ENCODE assay signal across 9 mouse cellular contexts in the genomic region with DNA sequence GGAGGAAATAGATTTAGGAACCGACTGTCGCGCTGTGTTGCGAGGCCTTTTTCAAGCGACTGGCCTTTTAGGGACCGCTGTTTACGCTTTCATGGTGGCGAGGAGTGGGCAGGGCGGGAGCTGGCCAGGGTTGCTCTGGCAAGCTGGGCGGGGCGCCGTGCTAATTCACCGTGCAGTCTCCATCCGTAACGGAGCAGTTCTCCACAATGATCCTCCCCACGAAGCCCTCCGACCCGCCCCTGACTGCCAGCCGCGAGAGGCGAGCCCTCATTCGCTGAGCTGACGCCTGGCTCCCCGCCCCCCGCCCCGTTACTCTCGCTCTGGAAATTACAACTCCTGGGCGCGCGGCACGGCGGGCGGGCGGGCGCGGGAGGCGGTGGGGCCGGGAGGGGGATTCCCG. TPM values are rescaled to one million over a fixed set of nuclear protein-coding genes. Genes with fewer than 3 reads are reported as not detected.
DNase-seq lines count a peak whose midpoint lies in the region; ATAC-seq lines count a peak whose summit lies in the region.
"Had no signal": no experiment of that assay in that cellular context is flagged by ENCODE, and none has a peak within 500 bp of the region (broad histone marks: within the 10 kb centered on the region; RNA-seq: fewer than 3 reads in every experiment).

Gene Trim67, plus strand, starts transcription at position 385 of the 400 bp plus-strand sequence.

- no peaks in the 10 kb centered on the region for H3K9me3 ChIP-seq in forebrain, embryonic 14.5 days (replicated peaks; ENCODE audit: control insufficient read depth, low read length)
- no peaks in the 10 kb centered on the region for H3K9me3 ChIP-seq in kidney, embryonic 15.5 days (replicated peaks)
- H3K9me3 ChIP-seq in liver, embryonic 15.5 days (replicated peaks): no peaks in the 10 kb centered on the region

- peak; percentile 92 for ATAC-seq in forebrain, embryonic 14.5 days
- peak; percentile 90 for ATAC-seq in kidney, embryonic 15.5 days (replicated peaks; ENCODE audit: low FRiP score)
- peak; percentile 42; the same call in 1 of the 2 replicates for ATAC-seq in liver, embryonic 15.5 days (ENCODE audit: insufficient read depth)

- under 1% methylated on average over 38 of the region's 39 CpGs for WGBS in forebrain, embryonic 14.5 days
- under 1% methylated on average over 39 of the region's 39 CpGs for WGBS in kidney, embryonic 15.5 days
- 0% methylated on average over 39 of the region's 39 CpGs for WGBS in liver, embryonic 15.5 days (ENCODE audit: insufficient replicate concordance)

- H3K36me3 ChIP-seq in forebrain, embryonic 14.5 days (ENCODE audit: control insufficient read depth, insufficient read depth, low read length): no peaks in the 10 kb centered on the region
- H3K36me3 ChIP-seq in kidney, embryonic 15.5 days: no peaks in the 10 kb centered on the region
- H3K36me3 ChIP-seq in liver, embryonic 15.5 days (replicated peaks): no peaks in the 10 kb centered on the region

- H3K4me3 ChIP-seq in forebrain, embryonic 14.5 days (ENCODE audit: low read depth, low read length): peak within 1 kb of the TSS; percentile 61
- peak within 1 kb of the TSS; percentile 60 for H3K4me3 ChIP-seq in kidney, embryonic 15.5 days (replicated peaks)
- peak within 1 kb of the TSS; percentile 51 for H3K4me3 ChIP-seq in liver, embryonic 15.5 days (replicated peaks)

- peak; percentile 28 for DNase-seq in kidney, adult 18-20 months
- DNase-seq in kidney, adult 11 months: no peak
- DNase-seq in cerebellum, adult 11 months: peak; percentile 79
- DNase-seq in forebrain, embryonic 14.5 days (ENCODE audit: low spot score): peak; percentile 95
- peak; percentile 77 for DNase-seq in retina, postnatal 7 days (ENCODE audit: low read depth, low spot score)
- no peak for DNase-seq in spleen, adult 12 weeks (ENCODE audit: low spot score)

- peaks cover 18% of the 10 kb centered on the region for H3K4me1 ChIP-seq in forebrain, embryonic 14.5 days (ENCODE audit: control insufficient read depth, insufficient read depth, low read length)
- H3K4me1 ChIP-seq in kidney, embryonic 15.5 days: peaks cover 34% of the 10 kb centered on the region
- H3K4me1 ChIP-seq in liver, embryonic 15.5 days (replicated peaks): peaks cover 26% of the 10 kb centered on the region

- peaks cover 15% of the 10 kb centered on the region for H3K27me3 ChIP-seq in forebrain, embryonic 14.5 days (replicated peaks; ENCODE audit: control insufficient read depth, insufficient read depth, low read length)
- peaks cover 93% of the 10 kb centered on the region for H3K27me3 ChIP-seq in kidney, embryonic 15.5 days
- peaks cover 80% of the 10 kb centered on the region for H3K27me3 ChIP-seq in liver, embryonic 15.5 days

- H3K9ac ChIP-seq in forebrain, embryonic 14.5 days (ENCODE audit: low read length): peak within 1 kb of the TSS; percentile 77
- H3K9ac ChIP-seq in kidney, embryonic 15.5 days: no peak within 1 kb of the TSS
- no peak within 1 kb of the TSS for H3K9ac ChIP-seq in liver, embryonic 15.5 days

- H3K27ac ChIP-seq in forebrain, embryonic 14.5 days (ENCODE audit: low read depth, low read length): peak within 1 kb of the TSS; percentile 90
- H3K27ac ChIP-seq in kidney, embryonic 15.5 days: no peak within 1 kb of the TSS
- H3K27ac ChIP-seq in liver, embryonic 15.5 days (replicated peaks): no peak within 1 kb of the TSS

- H3K4me2 ChIP-seq in forebrain, embryonic 14.5 days (ENCODE audit: low read length): peak within 1 kb of the TSS; percentile 94
- peak within 1 kb of the TSS; percentile 99 for H3K4me2 ChIP-seq in kidney, embryonic 15.5 days
- H3K4me2 ChIP-seq in liver, embryonic 15.5 days: peak within 1 kb of the TSS; percentile 75

RNA-seq across cellular contexts. Expression of gene Trim67, which starts in this region (rescaled TPM):
- 16.5 and 22.0 TPM in 2 replicates for polyA plus RNA-seq in forebrain, embryonic 14.5 days (2014; fragmentation: Nextera tagmentation; extraction: Ambion mirVana)
- polyA plus RNA-seq in kidney, embryonic 15.5 days (2015; fragmentation: Nextera tagmentation; extraction: Ambion mirVana): 0.10 and 0.36 TPM in 2 replicates
- polyA plus RNA-seq in liver, embryonic 15.5 days (2015; fragmentation: Nextera tagmentation; extraction: Ambion mirVana): 0.01 and 0.02 TPM in 2 replicates
- polyA plus RNA-seq: liver, adult 2 months had no signal

Comparison
In these comparisons a context has a peak if more than half of its experiments do, and no peak if none do; other contexts are left out.
1. RNA of gene Trim67 (polyA plus RNA-seq): 16.5 to 22.0 TPM in forebrain, embryonic 14.5 days; 0.10 to 0.36 TPM in kidney, embryonic 15.5 days and 0.01 to 0.02 TPM in liver, embryonic 15.5 days; every median in the first group is over 10 times any median in the second.
2. DNase-seq: peak in kidney, adult 18-20 months (single experiment), cerebellum, adult 11 months (single experiment), forebrain, embryonic 14.5 days (single experiment) and retina, postnatal 7 days (single experiment); none in kidney, adult 11 months (single experiment) and spleen, adult 12 weeks (single experiment).
3. Peak in ATAC-seq, H3K4me3 ChIP-seq and H3K4me2 ChIP-seq in kidney, embryonic 15.5 days; RNA of the gene not detected or under 1 TPM.
4. Peak in ATAC-seq, H3K4me3 ChIP-seq and H3K4me2 ChIP-seq in liver, embryonic 15.5 days; RNA of the gene not detected or under 1 TPM.
5. ATAC-seq: peak in every context shown above with its lines; median percentile 92 in forebrain, embryonic 14.5 days; 90 in kidney, embryonic 15.5 days; 42 in liver, embryonic 15.5 days.
6. Peak in every context shown above with its lines, with median percentiles within 50 percentile points of each other: H3K4me2 ChIP-seq and H3K4me3 ChIP-seq.